ENCODE assay signal across 12 mouse cellular contexts in the genomic region with DNA sequence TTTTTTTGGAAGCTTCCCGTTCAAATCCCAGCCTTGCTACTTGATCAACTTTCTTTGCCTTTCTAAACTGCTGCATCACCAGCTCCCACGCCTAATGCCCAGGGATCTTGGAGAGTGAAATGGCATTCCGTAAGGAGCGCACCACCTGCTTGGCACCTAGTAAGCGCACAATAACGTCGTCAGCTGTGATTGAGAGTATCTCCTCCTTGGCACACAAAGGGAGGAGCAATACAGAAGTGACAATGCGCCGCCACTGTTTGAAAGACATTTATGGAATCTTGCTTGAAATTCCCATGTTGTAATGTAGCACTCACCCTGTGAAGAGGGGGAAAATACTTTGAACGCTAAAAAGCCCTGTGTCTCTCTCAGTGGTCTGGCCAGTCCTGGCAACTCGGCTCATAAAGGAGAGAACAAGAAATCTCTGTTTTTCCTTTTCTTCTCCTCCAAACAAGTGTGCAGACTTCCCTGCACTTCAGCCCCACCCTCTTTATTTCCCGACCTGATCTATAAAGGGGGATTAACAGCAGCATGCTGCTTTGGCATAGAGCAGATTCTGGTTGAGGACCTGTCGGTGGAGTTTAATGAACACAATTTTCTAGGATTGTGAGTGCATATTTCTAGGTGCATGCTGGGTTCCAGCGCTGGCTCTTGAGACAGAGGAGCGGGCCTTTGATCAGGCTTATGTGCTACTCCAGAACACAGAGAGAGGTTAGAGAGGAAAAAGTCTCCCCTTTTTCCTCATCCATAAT.
DNase-seq lines count a peak whose midpoint lies in the region; ATAC-seq lines count a peak whose summit lies in the region.
"Had no signal": no experiment of that assay in that cellular context is flagged by ENCODE, and none has a peak within 500 bp of the region (broad histone marks: within the 10 kb centered on the region; RNA-seq: fewer than 3 reads in every experiment).

No protein-coding gene starts in this region.

- H3K36me3 ChIP-seq in hindbrain, embryonic 13.5 days = no peaks in the 10 kb centered on the region
- H3K36me3 ChIP-seq in neural tube, embryonic 13.5 days = no peaks in the 10 kb centered on the region
- no peaks in the 10 kb centered on the region for H3K36me3 ChIP-seq in heart, embryonic 12.5 days

- no peak overlapping the region for H3K4me3 ChIP-seq in hindbrain, embryonic 13.5 days
- H3K4me3 ChIP-seq in neural tube, embryonic 13.5 days = no peak overlapping the region
- no peak overlapping the region for H3K4me3 ChIP-seq in heart, embryonic 12.5 days
- H3K4me3 ChIP-seq: megakaryocyte, embryonic 14.5 days had no signal

- no peaks in the 10 kb centered on the region for H3K9me3 ChIP-seq in hindbrain, embryonic 13.5 days
- H3K9me3 ChIP-seq in neural tube, embryonic 13.5 days = no peaks in the 10 kb centered on the region
- no peaks in the 10 kb centered on the region for H3K9me3 ChIP-seq in heart, embryonic 12.5 days (replicated peaks)

- H3K27me3 ChIP-seq in hindbrain, embryonic 13.5 days = no peaks in the 10 kb centered on the region
- no peaks in the 10 kb centered on the region for H3K27me3 ChIP-seq in neural tube, embryonic 13.5 days
- no peaks in the 10 kb centered on the region for H3K27me3 ChIP-seq in heart, embryonic 12.5 days (replicated peaks)
- H3K27me3 ChIP-seq: megakaryocyte, embryonic 14.5 days had no signal

- H3K4me2 ChIP-seq in hindbrain, embryonic 13.5 days = peak overlapping the region; percentile 37
- H3K4me2 ChIP-seq in neural tube, embryonic 13.5 days = peak overlapping the region; percentile 38
- no peak overlapping the region for H3K4me2 ChIP-seq in heart, embryonic 12.5 days
- H3K4me2 ChIP-seq: heart, embryonic 11.5 days had no signal

- peak overlapping the region; percentile 55; the same call in 1 of the 2 replicates for H3K9ac ChIP-seq in hindbrain, embryonic 13.5 days
- H3K9ac ChIP-seq in neural tube, embryonic 13.5 days = peak overlapping the region; percentile 54
- H3K9ac ChIP-seq in heart, embryonic 12.5 days = no peak overlapping the region

- H3K27ac ChIP-seq in hindbrain, embryonic 13.5 days = peak overlapping the region; percentile 96
- H3K27ac ChIP-seq in neural tube, embryonic 13.5 days (replicated peaks) = peak overlapping the region; percentile 99
- H3K27ac ChIP-seq in heart, embryonic 12.5 days (ENCODE audit: poor library complexity, severe bottlenecking) = no peak overlapping the region

- peak; percentile 15; the same call in 1 of the 2 replicates for ATAC-seq in hindbrain, embryonic 13.5 days (ENCODE audit: low FRiP score)
- ATAC-seq in neural tube, embryonic 13.5 days (ENCODE audit: low read depth) = no peak
- ATAC-seq in heart, embryonic 12.5 days (ENCODE audit: insufficient number of reproducible peaks, low FRiP score) = no peak
- ATAC-seq: intestine, postnatal 0 days had no signal

- DNase-seq in embryo, embryonic 9.5 days (ENCODE audit: extremely low spot score) = peak; percentile 9
- DNase-seq in embryo, embryonic 11 days = no peak
- DNase-seq in cerebellum, postnatal 36 days = peak; percentile 32 to 53
- no peak for DNase-seq in adrenal gland, adult 18-20 months (ENCODE audit: low spot score in 2 of 2)
- no peak for DNase-seq in layer of hippocampus, adult 11-12 months (ENCODE audit: low spot score)
- DNase-seq: thymus, postnatal 4 days had no signal

- peaks cover 35% of the 10 kb centered on the region for H3K4me1 ChIP-seq in hindbrain, embryonic 13.5 days (replicated peaks)
- H3K4me1 ChIP-seq in neural tube, embryonic 13.5 days (replicated peaks) = peaks cover 41% of the 10 kb centered on the region
- H3K4me1 ChIP-seq in heart, embryonic 12.5 days (replicated peaks) = no peaks in the 10 kb centered on the region
- H3K4me1 ChIP-seq: megakaryocyte, embryonic 14.5 days had no signal

- 33% methylated on average over 15 of the region's 15 CpGs for WGBS in hindbrain, embryonic 13.5 days
- WGBS in neural tube, embryonic 13.5 days = 18% methylated on average over 15 of the region's 15 CpGs
- 62% methylated on average over 15 of the region's 15 CpGs for WGBS in heart, embryonic 12.5 days

Comparison
In these comparisons a context has a peak if more than half of its experiments do, and no peak if none do; other contexts are left out.
1. DNase-seq: peak in embryo, embryonic 9.5 days (single experiment) and cerebellum, postnatal 36 days (2 of 2); none in embryo, embryonic 11 days (single experiment), adrenal gland, adult 18-20 months (0 of 2) and layer of hippocampus, adult 11-12 months (single experiment).